Mouse (Mus musculus) gastrocnemius, postnatal 25 days (tissue): ENCODE results near the gene Krt6b. TPM values are rescaled to one million over a fixed set of nuclear protein-coding genes. Genes with fewer than 3 reads are reported as not detected.

Source experiments
- microRNA-seq, 2 experiments: library from miRNA; unstranded; fragments of <30 nt; microRNA quantifications; one replicate each; pipeline ENCODE4 v1.2.0; 2021; ENCODE audit warnings: borderline replicate concordance in 2 of 2
- total RNA-seq, 2 experiments: library from RNA; stranded (reverse); gene quantifications; 1 replicate in 1 of 2; 2 replicates in 1 of 2; pipeline ENCODE4 v1.2.3; 2021

Krt6b gene
- total RNA-seq, 2 experiments from 2014 or later, result not detected

Small RNA genes lying within 50 kb of the gene (microRNA-seq; reads per million reads assigned to microRNA genes)
- gene Gm44323, result 0 reads per million in 2 experiments
- gene Gm44342, result 0 reads per million in 2 experiments
- 0 reads per million in 2 experiments for gene Gm44383
- gene Gm44479, result 0 reads per million in 2 experiments

Other genes with a start within 250 kb of the Krt6b start
- not detected for gene Krt87, start 241.5 kb downstream of the Krt6b start, total RNA-seq
- gene Krt88, start 232.5 kb downstream of the Krt6b start, total RNA-seq, result not detected
- gene Krt81, start 216.5 kb downstream of the Krt6b start, total RNA-seq, result not detected
- not detected for gene Krt86, start 206.8 kb downstream of the Krt6b start, total RNA-seq
- not detected for gene Krt83, start 188.8 kb downstream of the Krt6b start, total RNA-seq
- gene Gm49425, start 163.0 kb downstream of the Krt6b start, total RNA-seq, result not detected
- gene Krt84, start 147.5 kb downstream of the Krt6b start, total RNA-seq, result not detected
- gene Krt82, start 129.6 kb downstream of the Krt6b start, total RNA-seq, result not detected
- not detected for gene Krt90, start 117.3 kb downstream of the Krt6b start, total RNA-seq
- not detected for gene Krt75, start 106.4 kb downstream of the Krt6b start, total RNA-seq
- gene Gm5414, start 52.1 kb downstream of the Krt6b start, total RNA-seq, result not detected
- not detected for gene Gm5478, start 32.9 kb downstream of the Krt6b start, total RNA-seq
- not detected for gene Krt6a, start 14.0 kb upstream of the Krt6b start, total RNA-seq
- not detected for gene Krt5, start 32.6 kb upstream of the Krt6b start, total RNA-seq
- not detected for gene Krt71, start 62.8 kb upstream of the Krt6b start, total RNA-seq
- gene Krt72, start 106.2 kb upstream of the Krt6b start, total RNA-seq, result not detected
- not detected for gene Krt73, start 122.1 kb upstream of the Krt6b start, total RNA-seq
- not detected for gene Krt2, start 137.9 kb upstream of the Krt6b start, total RNA-seq
- not detected for gene Krt1, start 170.5 kb upstream of the Krt6b start, total RNA-seq
- gene Krt77, start 189.4 kb upstream of the Krt6b start, total RNA-seq, result not detected
- not detected for gene Krt76, start 212.6 kb upstream of the Krt6b start, total RNA-seq
- not detected for gene Krt4, start 244.4 kb upstream of the Krt6b start, total RNA-seq